Mouse (Mus musculus) monocyte, adult 2 months (primary cell): ENCODE measurements at regions not wholly inside any gene's neighbourhood (a gene's known extent, or its start where the extent isn't known, plus 50 kb on each side); places are given as distances from the start of the nearest gene placed in this dataset.
A peak's percentile ranks its signal among the peaks of the same experiment; 100 is the strongest.

Experiments
- DNase-seq, 2 experiments: peaks; one replicate each; pipeline ENCODE4 v3.0.0; 2022; ENCODE audit warnings: low spot score in 2 of 2, low read depth in 1 of 2

DNA sequence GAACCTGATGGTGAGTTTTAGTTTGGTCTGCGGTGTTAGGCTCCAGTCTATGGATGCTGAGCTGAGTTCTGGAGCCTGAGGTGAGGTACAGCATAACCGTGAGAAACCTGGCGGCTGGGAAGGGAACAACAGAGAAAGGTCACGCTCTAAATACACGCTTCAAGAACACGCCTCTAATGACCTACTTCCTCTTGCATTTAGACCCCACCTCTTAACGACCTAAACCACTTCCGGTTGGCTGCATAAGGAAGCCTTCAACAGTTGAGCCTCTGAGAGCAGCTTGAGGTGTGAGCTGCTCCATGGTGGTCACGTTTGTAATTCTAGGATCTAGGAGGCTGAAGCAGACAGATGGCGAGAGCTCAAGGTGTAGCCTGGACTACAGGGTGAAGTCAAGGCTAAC, 175.8 kb downstream of the Zfp365 start:
- no peak for DNase-seq

DNA sequence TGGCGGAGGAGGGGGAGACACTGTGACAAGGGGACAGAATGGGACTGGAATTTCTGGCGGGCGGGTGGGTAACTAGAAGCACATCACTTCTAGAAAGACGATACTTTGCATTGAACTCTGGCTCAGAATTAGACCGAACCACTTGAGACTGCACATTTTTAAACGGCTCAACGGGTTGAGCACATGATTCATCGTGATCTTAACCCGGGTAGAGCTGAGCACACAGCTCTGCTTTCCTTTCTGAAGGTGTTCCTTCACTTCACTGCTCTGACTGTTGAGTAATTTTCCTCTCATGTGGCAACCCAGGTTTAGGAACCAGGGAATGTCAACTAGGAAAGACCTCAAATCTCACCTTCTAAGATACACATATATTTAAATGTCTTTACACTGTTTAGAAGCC, 180.9 kb downstream of the Zfp365 start:
- no peak for DNase-seq

DNA sequence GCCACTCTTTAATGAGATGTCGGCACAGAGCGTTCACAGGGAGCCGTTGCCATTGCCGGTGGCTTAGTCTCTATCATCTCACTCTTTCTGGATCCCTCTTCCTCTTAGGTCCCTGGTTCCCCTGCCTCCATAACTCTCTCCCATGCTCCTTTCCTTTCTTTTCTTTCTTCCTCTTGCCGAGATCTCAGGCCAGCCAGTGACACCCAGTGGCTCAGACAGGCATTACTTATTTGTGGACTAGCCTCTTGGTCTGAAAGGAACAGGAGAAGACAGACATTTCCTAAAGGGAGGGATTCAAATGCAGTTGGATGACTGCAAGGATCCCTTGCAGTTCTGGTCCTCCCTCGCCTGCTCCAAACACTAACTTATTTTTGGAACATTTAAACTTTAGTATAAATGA, 180.5 kb upstream of the Ado start:
- DNase-seq: peak in 1 of 2 experiments; percentile 15

DNA sequence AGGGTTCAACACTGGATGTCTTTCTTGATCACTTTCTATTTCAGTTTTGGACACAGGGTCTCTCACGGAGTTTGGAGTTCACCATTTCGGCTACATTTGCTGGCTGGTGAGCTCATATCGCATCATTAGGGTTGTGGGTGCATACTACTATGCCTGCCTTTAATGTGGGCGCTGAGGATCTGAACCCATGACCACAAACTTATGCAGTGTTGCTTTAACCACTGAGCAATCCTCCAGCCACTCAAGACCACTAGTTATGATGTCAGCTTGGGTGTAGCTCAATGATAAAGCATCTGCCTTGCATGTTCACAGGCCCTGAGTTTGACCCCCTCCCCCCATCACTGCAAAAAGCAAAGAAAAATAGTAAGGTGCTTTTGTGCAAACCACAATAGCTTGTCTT, 178.8 kb upstream of the Ado start:
- DNase-seq: no peak

DNA sequence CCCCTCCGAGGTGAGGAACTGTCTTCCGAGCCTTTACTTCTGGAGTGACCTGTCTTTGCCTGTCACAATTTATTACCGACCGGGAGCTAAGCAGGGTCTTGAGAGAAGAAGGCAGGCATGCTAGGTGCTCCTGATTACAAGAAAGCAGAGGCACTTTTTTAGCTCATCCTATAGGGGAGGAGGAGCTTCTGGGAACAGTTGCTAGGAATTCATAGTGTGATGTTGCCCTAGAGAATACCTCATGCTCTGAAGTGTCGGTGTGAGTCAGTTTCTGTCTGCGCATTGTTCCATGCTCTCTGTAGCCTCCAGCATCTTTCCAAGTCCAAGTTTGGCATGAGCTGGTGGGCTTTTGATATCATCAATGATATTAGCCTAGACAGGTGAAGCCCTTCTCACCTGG, 178.0 kb upstream of the Ado start:
- no peak for DNase-seq

DNA sequence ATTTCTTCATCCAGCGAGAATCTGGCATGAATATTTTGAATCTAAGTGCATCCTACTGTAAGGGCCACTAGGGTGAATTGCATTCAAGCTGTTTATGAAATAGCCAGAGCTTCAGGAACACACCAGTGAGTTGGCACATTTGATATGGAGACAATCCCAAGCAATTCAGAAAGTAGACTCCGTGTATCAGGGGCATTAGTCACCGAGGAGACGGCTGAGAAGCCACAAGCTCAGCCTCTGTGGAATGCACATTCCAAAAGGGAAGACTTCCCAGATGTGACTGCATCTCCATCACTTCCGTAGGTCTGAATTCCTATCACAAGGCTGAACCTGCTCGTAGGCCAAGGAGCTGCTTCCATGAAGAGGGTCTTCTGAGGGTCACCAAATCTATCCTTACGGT, 177.6 kb upstream of the Ado start:
- no peak for DNase-seq

DNA sequence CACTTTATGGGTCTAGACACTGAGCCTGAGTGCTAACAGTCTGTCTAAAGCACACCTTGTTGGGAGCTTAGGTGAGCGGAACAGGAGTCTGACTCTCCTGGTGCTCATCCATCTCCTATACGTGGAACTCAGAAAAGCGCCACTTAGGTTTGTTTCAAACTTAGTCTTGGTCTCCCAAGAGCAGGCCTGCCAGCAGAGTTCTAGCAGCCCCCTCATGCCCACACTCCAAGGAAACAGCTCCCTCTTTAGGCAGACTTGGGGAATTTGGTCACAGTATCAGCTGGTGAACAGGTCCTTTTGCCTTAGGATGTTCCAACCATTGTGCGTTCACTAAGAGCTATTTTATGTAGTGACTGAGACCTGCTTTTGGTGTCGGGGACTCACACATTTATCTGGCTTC, 173.0 kb upstream of the Ado start:
- DNase-seq: no peak

DNA sequence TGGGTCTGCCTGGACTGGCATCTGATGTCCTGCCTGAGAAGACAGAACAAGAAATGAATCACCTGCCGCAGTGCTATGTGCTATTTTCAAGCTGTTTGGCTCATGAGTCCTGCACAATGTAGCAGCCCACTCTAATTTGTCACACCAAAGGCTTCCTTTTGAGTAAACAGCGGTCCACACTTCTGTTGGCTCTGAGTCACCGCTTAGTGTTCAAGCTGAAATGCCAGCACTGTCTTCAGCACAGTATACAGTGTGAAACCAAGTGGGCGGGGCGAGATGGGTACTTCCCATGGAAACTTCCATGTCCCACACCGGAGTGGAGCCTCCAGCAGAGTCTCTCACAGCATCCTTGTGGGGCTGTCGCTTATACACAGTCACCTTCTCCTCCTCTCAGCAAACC, 168.8 kb upstream of the Ado start:
- no peak for DNase-seq

DNA sequence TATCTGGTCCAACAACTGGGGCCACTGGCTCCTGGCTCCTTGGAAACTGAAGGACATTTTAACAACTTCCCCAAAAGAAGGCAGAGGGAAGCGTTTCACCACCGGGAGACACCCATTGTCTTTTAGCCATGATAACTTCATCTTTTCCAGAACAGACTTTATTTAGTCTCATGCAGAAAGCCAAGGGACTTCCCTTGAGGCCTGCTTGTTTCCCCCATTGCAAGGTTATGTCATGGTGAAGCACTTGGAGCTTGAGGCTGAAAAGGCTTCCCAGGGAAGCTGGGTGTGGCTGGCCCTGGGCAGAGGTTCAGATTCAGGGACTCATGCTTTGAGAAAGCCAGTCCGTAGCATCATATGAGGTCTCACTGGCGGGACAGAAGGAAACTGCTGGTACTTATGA, 166.3 kb upstream of the Ado start:
- peak in 1 of 2 experiments; percentile 14 for DNase-seq

DNA sequence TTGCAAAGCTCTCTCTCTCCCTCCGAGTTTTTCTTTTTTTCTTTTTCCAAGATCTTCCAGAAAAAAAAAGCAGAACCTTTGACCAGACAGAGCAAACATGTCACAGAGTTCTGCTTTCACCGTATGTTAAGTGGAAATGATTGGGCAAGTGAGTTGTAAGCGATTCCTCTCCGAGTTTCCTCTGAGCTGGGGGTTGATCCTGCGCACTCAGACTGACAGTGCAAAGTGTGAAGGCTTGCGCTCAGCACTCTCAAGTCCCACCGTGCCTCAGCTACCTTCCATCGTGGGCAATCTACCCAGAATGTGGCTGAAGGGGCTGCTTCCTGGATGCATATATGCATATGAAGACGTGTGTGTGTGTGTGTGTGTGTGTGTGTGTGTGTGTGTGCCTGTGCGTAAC, 164.3 kb upstream of the Ado start:
- peak in 1 of 2 experiments; percentile 34 for DNase-seq

DNA sequence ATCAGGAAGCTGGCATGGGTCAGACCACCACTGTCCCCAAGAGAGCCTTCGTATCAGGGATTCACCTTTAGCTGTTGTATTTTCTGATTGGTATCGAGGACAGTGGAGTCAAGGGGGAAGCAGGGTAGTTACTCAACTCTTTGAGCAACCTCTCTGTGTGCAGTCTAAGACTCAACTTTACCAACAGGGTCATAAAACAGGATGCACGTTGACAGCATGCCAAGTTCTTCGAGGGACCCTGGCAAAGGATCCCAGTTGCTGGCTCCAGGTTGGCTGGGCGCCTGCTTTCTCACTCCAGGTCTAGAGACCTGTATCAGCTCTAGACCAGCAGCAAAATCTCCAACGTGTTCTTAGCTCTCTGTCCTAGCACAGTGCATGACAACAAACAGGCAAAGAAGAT, 163.9 kb upstream of the Ado start:
- DNase-seq: no peak

DNA sequence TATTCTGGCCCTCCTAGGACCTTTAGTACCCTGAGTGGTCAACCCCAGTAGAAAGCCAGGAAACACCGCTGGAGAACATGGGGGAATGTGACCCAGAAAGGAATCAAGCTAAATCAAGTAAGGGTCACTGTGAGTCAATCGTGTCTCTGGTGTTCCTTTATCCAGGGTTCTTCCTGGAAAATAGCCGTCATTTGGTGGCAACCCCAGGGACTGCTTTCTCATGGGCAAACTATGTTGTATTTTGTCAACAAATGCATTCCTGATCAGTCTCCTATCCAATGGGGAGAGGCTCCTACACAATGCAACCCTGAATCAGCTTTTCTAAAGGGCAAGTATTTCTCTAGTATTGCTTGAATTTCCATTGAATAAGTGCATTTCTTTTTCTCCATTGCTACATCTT, 163.2 kb upstream of the Ado start:
- DNase-seq: no peak

DNA sequence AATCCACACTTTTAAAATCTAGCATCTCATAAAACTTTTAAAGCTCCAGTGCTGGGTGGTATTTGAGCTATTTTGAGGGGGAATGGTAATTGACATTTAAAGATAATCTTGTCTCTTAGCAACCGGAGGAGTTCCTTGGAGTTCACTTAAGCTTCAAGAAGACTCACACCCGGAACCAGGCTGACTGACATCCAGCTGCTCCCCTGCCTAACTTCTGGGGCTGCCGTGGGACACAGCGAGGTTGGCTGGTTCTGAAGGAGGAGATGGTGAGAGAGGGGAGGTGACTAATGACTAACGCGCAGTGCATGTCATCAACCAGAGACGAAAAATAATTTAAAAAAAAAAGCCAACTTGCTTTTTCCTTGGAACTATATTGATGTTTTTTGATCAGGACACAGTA, 157.7 kb upstream of the Ado start:
- no peak for DNase-seq

DNA sequence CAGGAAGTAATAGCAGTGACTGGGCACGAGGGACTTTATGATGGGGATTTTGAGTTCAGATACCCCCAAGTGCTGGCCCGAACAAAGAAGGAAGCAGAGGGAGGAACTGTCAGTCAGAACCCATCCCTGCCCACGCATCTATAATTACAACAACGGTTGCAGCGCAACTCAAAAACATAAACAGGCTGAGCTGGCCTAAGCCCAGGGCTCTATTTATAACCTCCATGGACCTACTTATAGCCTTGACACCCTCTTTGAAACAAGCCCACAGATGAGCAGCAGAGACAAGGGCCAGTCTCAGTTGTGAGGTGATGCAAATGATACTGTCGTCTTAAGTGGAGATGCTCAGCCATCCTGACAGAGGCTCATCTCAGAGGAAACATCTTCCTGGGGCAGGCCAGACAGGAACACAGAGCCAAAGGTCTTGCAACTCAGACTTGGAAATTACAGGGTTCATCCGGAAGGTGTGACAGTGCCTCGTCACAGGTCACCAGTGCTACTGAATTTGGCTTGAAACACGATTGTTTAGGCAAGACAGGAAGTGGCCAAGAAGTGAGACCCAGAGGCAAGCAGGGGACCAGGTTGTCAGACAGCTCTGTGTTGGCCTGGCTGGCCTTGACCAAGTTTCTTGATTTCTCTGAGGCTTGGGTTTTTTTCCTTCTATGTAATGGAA, 154.2 kb upstream of the Ado start:
- peak in 1 of 2 experiments; percentile 51 for DNase-seq

DNA sequence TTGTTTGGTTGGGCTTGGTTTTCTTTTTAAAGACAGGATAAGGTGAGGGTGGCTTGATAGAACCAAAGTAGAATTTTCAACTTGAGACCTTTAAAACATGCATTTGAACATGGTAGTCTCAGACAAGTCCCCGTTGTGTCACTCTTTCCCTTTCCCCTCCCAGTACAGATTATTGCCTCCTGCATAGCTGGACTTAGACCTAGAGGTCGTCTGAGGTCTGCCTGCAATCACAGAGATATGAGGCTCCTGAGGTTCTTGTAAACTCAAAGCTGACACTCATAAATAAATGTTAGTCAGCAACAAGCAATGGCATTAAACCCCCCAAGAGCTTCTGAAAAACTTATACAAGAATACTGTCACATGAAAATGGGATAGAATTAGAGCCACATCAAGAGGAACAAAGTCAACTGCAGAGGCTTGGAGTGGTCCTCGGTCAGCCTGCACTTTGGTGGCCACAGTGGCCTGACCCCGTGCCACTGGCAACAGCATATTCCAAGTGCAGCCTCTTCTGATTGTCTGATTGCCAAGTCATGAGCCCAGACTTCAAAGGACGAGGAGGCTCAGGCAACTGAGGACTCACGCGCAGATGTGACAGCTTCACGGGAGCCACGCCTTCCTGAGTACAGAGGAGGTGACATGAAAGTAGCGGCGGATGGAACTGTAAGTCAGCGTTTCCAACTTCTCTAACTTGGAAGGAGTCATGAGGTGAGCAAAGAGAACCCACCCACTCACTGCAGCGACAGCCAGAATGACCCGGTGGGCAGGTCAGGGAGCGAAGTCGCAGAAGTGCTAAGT, 148.8 kb upstream of the Ado start:
- DNase-seq: no peak

DNA sequence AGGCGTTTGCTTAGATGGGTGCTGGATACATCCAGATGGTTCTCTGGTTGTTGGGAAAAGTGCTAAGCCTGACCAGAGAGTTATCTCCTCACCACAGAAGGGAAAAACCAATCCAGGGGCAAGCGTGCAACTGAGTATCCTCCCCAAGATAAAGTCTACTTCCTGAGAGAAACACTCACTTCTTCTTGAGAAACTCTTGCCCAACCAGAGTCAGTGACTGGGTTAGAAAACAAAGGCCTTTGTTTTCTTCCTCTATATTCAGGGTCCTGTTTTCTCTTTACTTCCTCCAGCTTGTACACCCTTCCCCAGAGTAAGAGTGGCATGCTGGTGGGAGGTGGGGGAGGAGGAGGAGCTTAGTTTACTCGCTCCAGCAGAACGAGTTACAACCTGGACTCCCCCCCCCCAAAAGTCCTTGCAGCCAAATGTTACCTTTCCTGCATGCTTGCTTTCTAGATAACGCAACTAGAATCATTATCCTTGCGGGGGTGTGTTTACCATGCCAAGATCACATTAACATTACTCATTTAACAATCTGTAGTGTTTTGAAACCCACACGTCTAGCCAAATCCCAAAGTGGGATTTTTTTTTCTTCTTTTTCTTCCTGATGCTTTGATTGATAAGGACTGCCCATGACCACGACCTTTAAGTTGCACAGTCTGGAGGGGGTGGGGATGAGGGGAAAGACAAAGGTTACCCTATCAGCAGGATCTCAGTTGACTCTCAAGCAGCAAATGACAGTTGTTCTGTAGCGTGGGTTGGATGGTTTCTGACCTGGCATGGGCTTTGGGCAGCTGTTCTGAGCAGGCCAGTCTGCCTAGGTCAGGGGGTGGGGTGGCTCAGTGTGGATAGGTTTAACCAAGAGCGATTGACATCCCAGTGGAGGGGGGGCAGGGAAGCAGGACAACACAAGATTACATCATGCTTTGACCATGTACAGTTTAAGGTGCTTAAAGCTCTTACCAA, 147.4 kb upstream of the Ado start:
- peak in 1 of 2 experiments; percentile 19 for DNase-seq

DNA sequence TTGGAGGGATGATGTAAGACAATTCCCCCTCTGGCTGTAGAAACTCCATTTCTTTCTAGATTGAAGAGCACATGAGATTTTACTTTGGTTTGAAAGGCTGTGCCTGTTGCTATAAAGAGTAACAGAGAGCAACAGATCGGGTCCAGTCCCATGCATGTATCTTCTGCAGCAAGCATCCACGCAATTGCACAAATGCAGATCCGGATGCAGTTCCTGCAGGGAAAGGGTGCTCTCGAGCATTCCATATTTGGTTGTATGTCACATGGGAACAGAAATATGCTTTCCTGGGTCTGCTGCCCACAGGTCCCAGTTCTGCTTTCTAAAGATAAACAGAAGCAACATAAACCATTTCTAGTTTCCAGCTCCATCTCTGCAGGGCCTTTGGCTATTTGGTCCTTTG, 146.0 kb upstream of the Ado start:
- no peak for DNase-seq

DNA sequence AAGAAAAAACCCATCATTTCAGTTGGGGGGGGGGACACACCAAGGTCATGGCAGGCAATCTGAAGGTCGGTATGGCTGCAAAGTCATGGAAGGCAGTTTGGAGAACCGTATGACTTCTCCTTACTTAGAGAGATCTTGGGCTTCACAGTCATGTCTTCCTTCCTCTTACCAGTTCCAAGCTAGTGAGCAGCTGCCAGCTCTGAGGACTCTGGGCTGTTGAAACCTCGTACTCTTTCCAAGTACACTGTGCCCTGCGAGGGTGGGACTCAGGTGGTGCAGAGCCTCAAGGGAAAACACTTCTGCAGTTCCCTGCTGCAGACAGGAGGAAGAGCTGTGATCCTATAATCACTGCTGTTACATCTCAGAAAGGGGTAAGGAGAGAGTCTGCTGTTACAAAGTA, 144.8 kb upstream of the Ado start:
- no peak for DNase-seq

DNA sequence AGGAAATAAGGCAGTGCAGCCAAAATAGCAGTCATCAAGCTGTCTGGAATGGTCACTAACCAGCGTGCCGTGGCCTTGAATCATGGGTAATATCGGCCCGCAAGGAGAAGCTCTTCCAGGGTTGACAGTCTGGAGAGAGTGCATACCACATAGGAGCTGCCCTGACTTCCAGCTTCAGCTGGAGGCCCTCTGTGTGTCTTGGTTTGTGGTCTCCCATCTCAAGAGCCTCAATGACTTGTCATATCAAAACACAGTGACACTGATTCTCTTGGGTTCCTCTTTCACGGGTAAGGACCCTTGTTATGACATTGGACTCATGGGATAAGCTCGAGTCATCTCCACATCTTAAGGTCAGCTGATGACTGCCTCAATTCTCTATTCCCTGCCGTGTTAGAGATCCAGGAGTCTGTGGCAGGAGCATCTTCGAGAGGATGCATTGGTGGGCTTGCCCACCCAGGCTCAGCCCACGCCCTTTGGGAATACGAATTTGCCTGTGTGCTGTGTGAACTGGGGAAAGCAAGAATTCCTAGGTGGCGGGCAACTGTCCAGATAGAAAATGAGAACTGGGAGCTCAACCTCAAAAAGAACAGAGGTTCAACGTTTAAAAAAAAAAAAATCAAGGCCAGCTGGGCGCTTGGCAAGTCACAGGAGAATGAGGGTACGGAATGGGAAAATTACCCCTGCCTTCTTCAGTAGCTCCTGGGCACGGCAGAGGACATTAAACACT, 141.4 kb upstream of the Ado start:
- DNase-seq: no peak

DNA sequence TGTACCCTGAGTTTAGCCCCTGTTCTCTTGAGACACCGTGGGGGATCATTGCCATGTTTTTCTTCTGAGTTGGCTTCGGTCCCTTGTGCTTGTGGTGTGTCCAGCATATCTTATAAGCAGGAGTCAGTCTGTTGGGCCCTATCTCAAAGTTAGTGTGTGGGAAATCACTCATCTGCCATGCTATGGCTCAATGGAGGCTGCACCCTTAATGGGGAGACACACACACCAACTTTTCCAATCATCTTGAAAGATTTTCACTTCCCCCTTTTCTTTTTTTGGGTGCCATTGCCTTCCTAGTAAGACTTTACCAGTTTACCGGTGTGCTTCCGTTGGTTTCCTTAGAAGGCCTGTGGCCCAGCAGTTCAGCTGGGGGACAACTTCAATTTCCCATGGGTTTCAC, 130.6 kb upstream of the Ado start:
- no peak for DNase-seq

DNA sequence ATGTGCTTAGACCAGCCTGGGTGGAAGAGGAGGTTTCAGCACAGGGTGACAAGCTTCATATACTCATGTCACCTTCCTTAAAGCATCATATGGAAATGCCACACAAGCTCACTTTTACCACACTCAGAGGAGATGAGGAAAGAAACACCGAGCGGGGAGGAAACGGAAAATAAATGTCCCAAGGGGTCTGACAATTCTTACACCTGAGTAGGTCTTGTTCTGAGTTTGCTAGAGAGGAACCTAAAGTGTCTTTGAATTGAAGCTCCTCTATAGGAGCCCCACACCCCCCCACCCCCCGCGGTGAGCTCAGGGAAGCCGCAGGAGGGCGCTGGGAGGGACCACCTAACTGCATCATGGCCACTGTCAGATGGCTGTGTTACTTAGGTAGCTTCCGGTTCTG, 124.7 kb upstream of the Ado start:
- no peak for DNase-seq
